Mouse (Mus musculus) myocyte (in vitro differentiated cells): ENCODE measurements around the gene Clp1. TPM values are rescaled to one million over a fixed set of nuclear protein-coding genes. Genes with fewer than 3 reads are reported as not detected.

ENCODE experiments used
- H3K27me3 ChIP-seq: one replicate; pipeline ENCODE4 v1.6.1; 2011; ENCODE audit not compliant: control insufficient read depth, insufficient read depth, insufficient read length
- H3K36me3 ChIP-seq: one replicate; pipeline ENCODE4 v1.6.1; 2011; ENCODE audit not compliant: control insufficient read depth, insufficient read depth
- H3K4me2 ChIP-seq: one replicate; pipeline ENCODE4 v1.6.1; 2011; ENCODE audit warnings: low read depth, control low read depth
- H3K4me3 ChIP-seq: one replicate; pipeline ENCODE4 v1.5.1; 2011; ENCODE audit warnings: mild to moderate bottlenecking, control low read depth, moderate library complexity
- H3K79me2 ChIP-seq: one replicate; pipeline ENCODE4 v1.6.1; 2011; ENCODE audit not compliant: control insufficient read depth, insufficient read depth
- H3ac ChIP-seq: one replicate; pipeline ENCODE4 v1.6.1; 2011; ENCODE audit not compliant: control insufficient read depth, insufficient read length
- CEBPB ChIP-seq: IDR thresholded peaks from 2 replicates; pipeline ENCODE4 v1.6.1; 2011; ENCODE audit warnings: mild to moderate bottlenecking, moderate library complexity; ENCODE audit not compliant: poor library complexity, insufficient read depth, severe bottlenecking
- E2F4 ChIP-seq: IDR thresholded peaks from one replicate; pipeline ENCODE4 v1.6.1; 2011; ENCODE audit warnings: mild to moderate bottlenecking, control low read depth, moderate library complexity; ENCODE audit not compliant: insufficient read depth
- MAX ChIP-seq: IDR thresholded peaks from one replicate; pipeline ENCODE4 v1.6.1; 2011; ENCODE audit warnings: low read depth, mild to moderate bottlenecking, control low read depth
- MYOD1 ChIP-seq, 3 experiments: IDR thresholded peaks; one replicate each; pipeline ENCODE4 v1.6.1; 2011; ENCODE audit warnings: control low read depth in 2 of 3, low read depth in 2 of 3, mild to moderate bottlenecking in 2 of 3, moderate library complexity in 1 of 3; ENCODE audit not compliant: insufficient read length in 2 of 3, control insufficient read depth in 1 of 3
- MYOG ChIP-seq, 3 experiments: IDR thresholded peaks; one replicate each; pipeline ENCODE4 v1.6.1; 2011; ENCODE audit warnings: control low read depth in 2 of 3, low read depth in 2 of 3, mild to moderate bottlenecking in 2 of 3; ENCODE audit not compliant: insufficient read length in 2 of 3, control insufficient read depth in 1 of 3, insufficient read depth in 1 of 3
- POLR2A ChIP-seq: IDR thresholded peaks from one replicate; pipeline ENCODE4 v1.6.1; 2011; ENCODE audit warnings: low read depth, mild to moderate bottlenecking, control low read depth, moderate library complexity; ENCODE audit not compliant: insufficient read length
- POLR2AphosphoS2 ChIP-seq: IDR thresholded peaks from one replicate; pipeline ENCODE4 v1.6.1; 2011; ENCODE audit warnings: low read depth, control low read depth; ENCODE audit not compliant: insufficient read length
- REST ChIP-seq: IDR thresholded peaks from one replicate; pipeline ENCODE4 v1.6.1; 2011; ENCODE audit warnings: mild to moderate bottlenecking, control low read depth, moderate library complexity; ENCODE audit not compliant: insufficient read depth, insufficient read length
- SRF ChIP-seq: IDR thresholded peaks from one replicate; pipeline ENCODE4 v1.6.1; 2011; ENCODE audit warnings: low read depth; ENCODE audit not compliant: control insufficient read depth, insufficient read length
- TCF12 ChIP-seq: IDR thresholded peaks from one replicate; pipeline ENCODE4 v1.6.1; 2011; ENCODE audit warnings: mild to moderate bottlenecking, control low read depth; ENCODE audit not compliant: poor library complexity, insufficient read depth, severe bottlenecking
- TCF3 ChIP-seq: IDR thresholded peaks from one replicate; pipeline ENCODE4 v1.6.1; 2011; ENCODE audit warnings: low read depth, control low read depth; ENCODE audit not compliant: insufficient read length
- USF1 ChIP-seq: IDR thresholded peaks from one replicate; pipeline ENCODE4 v1.6.1; 2011; ENCODE audit warnings: low read depth, mild to moderate bottlenecking, control low read depth, moderate library complexity
- polyA plus RNA-seq: library from polyadenylated mRNA; unstranded; fragments of >200 nt; fragmentation: generic; extraction: Trizol; gene quantifications from one replicate; pipeline ENCODE4 v1.2.1, GENCODE M21; 2012; ENCODE audit warnings: missing spikeins

Gene Clp1
- polyA plus RNA-seq = 7.1 TPM

DNA sequence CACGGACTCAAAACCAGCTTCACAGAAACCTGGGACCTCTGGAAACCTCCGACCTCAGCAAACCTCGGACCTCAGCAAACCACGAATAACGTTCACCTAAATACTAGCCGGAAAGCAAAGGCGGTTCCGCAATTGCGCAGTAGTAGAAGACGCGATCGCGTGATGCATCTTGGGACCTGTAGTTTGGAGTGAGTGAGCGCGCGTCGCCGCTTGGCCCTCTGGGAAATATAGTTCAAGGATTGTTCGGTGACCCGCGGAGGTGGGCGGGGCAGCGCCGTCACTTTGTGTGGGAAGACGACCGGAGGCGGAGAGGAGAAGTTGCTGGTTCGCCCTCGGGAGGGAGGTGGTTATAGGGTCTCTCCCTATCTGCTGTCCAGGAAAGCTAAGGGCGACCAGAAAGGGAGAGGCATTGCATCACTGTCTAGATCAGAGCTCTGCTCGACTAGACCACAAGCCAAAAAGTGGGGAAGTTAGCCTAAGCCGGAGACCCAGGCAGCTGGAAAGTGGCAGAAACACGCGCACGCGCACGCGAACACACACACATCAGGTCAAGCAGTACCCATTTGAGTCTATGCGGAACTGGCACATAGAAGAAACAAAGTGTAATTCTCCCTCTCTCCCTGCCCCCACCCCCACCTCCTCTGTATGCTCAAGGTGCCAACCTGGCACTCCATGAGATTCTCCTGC is at the start of gene Clp1:
Gene Clp1 (minus strand): TSS at position 179 of the 687 bp plus-strand sequence.
- Histone ChIP-seq H3K36me3 (peaks cover 16% of the 10 kb centered on the region), H3K4me3 (peak within 1 kb of the TSS; percentile 62), H3K4me2 (peak within 1 kb of the TSS; percentile 99), H3K27me3 (no peaks in the 10 kb centered on the region), H3K79me2 (peaks cover 31% of the 10 kb centered on the region), H3ac (peak within 1 kb of the TSS; percentile 12)
- TF ChIP-seq MYOD1 (IDR thresholded peaks at IDR 0.05; ENCODE audit: control insufficient read depth in 1 of 3, insufficient read length in 2 of 3, low read depth in 2 of 3) = no peak
- no peak for TF ChIP-seq REST
- no peak for TF ChIP-seq SRF
- no peak for TF ChIP-seq MAX
- peak; percentile 39 for TF ChIP-seq E2F4
- TF ChIP-seq TCF3 = no peak
- TF ChIP-seq MYOG (IDR thresholded peaks at IDR 0.05; ENCODE audit: control insufficient read depth in 1 of 3, insufficient read depth in 1 of 3, insufficient read length in 2 of 3, low read depth in 2 of 3) = no peak
- TF ChIP-seq POLR2A = peak; percentile 75
- TF ChIP-seq USF1 = no peak
- no peak for TF ChIP-seq CEBPB
- TF ChIP-seq POLR2AphosphoS2 = peak; percentile 75
- TF ChIP-seq TCF12 = no peak

DNA sequence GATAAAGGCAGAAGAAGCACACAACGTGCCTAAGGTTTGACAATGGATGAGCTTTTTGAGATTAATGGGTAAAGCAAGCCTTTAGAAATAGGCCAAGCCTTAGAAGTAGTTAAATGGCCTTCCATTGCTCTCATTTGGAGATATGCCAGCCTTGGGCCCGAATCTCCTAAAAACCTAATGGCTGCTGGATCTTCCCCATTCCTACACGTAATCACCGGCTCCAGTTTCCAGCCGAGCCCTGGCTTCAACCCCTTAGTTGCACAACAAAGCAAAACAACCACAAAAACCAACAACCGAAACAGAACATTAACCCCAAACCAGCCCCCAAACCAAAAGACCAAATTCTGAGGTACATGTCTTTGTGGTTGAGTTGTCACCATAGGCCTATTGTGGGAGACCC is 48.5 kb upstream of the Clp1 start:
- no peaks in the 10 kb centered on the region for H3K36me3 ChIP-seq
- no peak for TF ChIP-seq TCF12
- no peak for TF ChIP-seq MAX
- TF ChIP-seq POLR2A = no peak
- TF ChIP-seq CEBPB = no peak
- TF ChIP-seq E2F4 = no peak
- no peak for TF ChIP-seq TCF3
- no peak for TF ChIP-seq REST
- TF ChIP-seq MYOG (IDR thresholded peaks at IDR 0.05; ENCODE audit: control insufficient read depth in 1 of 3, insufficient read depth in 1 of 3, insufficient read length in 2 of 3, low read depth in 2 of 3) = no peak
- TF ChIP-seq SRF = no peak
- no peak for TF ChIP-seq POLR2AphosphoS2
- no peak for TF ChIP-seq USF1
- no peak for TF ChIP-seq MYOD1 (IDR thresholded peaks at IDR 0.05; ENCODE audit: control insufficient read depth in 1 of 3, insufficient read length in 2 of 3, low read depth in 2 of 3)
- H3K27me3 ChIP-seq = no peaks in the 10 kb centered on the region
- H3K4me2 ChIP-seq = no peak overlapping the region
- no peak overlapping the region for H3K4me3 ChIP-seq
- no peak overlapping the region for H3ac ChIP-seq
- no peaks in the 10 kb centered on the region for H3K79me2 ChIP-seq

DNA sequence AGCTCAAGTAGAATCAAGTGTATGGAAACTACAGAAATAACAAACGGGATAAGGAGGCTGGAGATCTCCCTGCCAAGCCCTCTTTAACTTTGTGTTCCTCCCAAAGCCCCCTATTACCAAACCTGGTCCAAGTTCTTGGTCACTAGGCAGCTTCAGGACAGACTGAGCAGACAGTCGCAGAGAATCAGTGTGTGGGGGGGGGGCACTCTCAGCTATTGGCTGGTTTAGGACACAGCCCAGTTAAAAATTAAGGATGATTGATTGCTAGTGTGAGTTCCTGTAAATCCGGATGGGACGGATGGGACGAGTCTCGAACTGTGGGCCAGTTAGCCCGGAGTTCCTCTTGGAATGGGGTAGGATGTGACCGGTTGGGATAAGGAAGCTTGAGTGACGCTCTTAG is 48.1 kb upstream of the Clp1 start, which contains the start of gene Serping1:
Gene Serping1 (minus strand): TSS at position 204 of the 400 bp plus-strand sequence.
- H3K4me2 ChIP-seq = no peak within 1 kb of the TSS
- no peaks in the 10 kb centered on the region for H3K27me3 ChIP-seq
- TF ChIP-seq POLR2AphosphoS2 (no peak), USF1 (no peak), MYOG (IDR thresholded peaks at IDR 0.05; ENCODE audit: control insufficient read depth in 1 of 3, insufficient read depth in 1 of 3, insufficient read length in 2 of 3, low read depth in 2 of 3) (no peak), SRF (no peak), TCF12 (no peak), REST (no peak), CEBPB (no peak), MYOD1 (IDR thresholded peaks at IDR 0.05; ENCODE audit: control insufficient read depth in 1 of 3, insufficient read length in 2 of 3, low read depth in 2 of 3) (no peak), POLR2A (no peak)
- no peak within 1 kb of the TSS for H3K4me3 ChIP-seq
- H3K36me3 ChIP-seq = no peaks in the 10 kb centered on the region
- no peaks in the 10 kb centered on the region for H3K79me2 ChIP-seq
- H3ac ChIP-seq = no peak within 1 kb of the TSS

DNA sequence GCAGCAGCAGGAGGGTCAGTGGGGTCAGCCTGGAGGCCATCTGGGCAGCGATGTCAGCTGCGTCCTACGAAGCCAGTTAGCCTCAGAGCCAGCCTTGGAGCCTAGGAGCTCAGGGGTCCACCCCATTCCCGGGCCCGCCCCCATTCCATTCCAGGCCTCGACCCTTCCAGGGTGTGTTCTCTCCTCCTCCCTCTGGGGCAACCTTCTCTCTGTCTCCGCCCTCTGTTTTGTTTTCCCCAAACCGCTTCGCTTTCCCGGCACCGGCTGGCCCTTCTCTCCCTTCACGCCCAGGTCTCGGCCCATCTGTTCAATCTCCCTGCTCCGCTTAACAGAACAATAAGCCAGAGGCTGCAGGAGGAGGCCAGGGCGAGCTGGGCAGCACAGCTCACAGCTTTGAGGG is 47.6 kb upstream of the Clp1 start:
- Histone ChIP-seq H3K4me3 (no peak overlapping the region), H3K27me3 (no peaks in the 10 kb centered on the region), H3ac (no peak overlapping the region), H3K4me2 (no peak overlapping the region), H3K36me3 (no peaks in the 10 kb centered on the region), H3K79me2 (no peaks in the 10 kb centered on the region)
- TF ChIP-seq REST = no peak
- no peak for TF ChIP-seq E2F4
- no peak for TF ChIP-seq MYOD1 (IDR thresholded peaks at IDR 0.05; ENCODE audit: control insufficient read depth in 1 of 3, insufficient read length in 2 of 3, low read depth in 2 of 3)
- TF ChIP-seq SRF = no peak
- TF ChIP-seq TCF3 = no peak
- TF ChIP-seq USF1 = no peak
- no peak for TF ChIP-seq CEBPB
- TF ChIP-seq TCF12 = no peak
- no peak for TF ChIP-seq MAX
- TF ChIP-seq POLR2AphosphoS2 = no peak
- TF ChIP-seq POLR2A = no peak
